Mouse (Mus musculus) heart, postnatal 36 days (tissue): ENCODE measurements around the gene Zfp609. TPM values are rescaled to one million over a fixed set of nuclear protein-coding genes. Genes with fewer than 3 reads are reported as not detected.
"Not testable (repeated sequence)": the region's sequence is repeated elsewhere in the genome, so short reads cannot be mapped to it uniquely, and the experiment has no call there.

Experiments
- DNase-seq, 2 experiments: peaks; one replicate each; pipeline ENCODE4 v3.0.0; 2021 to 2022
- intact Hi-C: fragments of 180-260 bp; cut with DNase I; formaldehyde crosslinking; loops from one replicate; pipeline ENCODE4 v1.15.1; 2025
- total RNA-seq, 2 experiments: library from RNA; stranded (reverse); gene quantifications; 2 replicates each; pipeline ENCODE4 v1.2.3; 2021

Gene Zfp609
- total RNA-seq, 2 experiments from 2014 or later = 22.6 to 25.3 TPM

DNA sequence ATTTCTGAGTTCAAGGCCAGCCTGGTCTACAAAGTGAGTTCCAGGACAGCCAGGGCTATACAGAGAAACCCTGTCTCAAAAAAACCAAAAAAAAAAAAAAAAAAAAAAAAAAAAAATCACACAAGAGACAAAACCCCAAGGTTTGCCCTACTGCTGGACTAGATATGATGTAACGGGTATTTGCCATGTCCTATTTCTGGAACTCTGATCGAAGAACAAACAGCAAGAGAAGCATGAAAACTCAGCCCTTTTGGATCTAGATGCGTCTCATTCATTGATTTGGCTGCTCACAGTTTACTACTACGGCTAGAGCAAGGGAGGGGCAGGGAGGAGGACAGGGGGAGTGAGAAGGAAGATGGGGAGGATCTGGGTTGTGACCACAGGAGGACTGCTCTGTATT, 5.4 kb downstream of the Zfp609 start:
- intact Hi-C loops = loop anchor here (10.0 kb wide), 1 partner anchor 773 kb away; the partner anchor contains the start of gene Usp3
- DNase-seq = no peak

DNA sequence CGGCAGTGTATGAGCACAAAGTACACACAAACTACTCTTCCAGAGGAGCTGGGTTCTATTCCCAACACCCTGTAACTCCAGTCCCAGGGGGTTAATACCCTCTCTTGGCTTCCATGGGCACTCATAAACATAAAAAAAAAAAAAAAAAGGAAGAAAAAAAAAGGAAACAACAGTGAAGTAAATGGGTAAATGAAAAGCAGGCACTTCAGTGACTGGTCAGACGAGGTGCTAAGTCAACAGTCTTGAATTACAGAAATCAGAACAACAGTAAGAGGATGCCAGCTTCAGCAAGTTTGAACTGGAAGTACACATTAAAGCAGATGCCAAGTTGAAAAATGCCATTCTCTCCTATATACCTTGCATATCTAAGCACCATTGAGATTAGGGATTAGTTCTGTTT, 7.1 kb downstream of the Zfp609 start:
- intact Hi-C loops = loop anchor here (10.0 kb wide), 1 partner anchor 774 kb away; the partner anchor contains the start of gene Usp3
- DNase-seq = no peak

- DNase-seq = no peak
- intact Hi-C loops = no loop called here
Observed at GRCm38 (mm10) chr9:65818402-65818801, 9.0 kb downstream of the Zfp609 start.

- intact Hi-C loops = no loop called here
- DNase-seq = no peak
Observed at GRCm38 (mm10) chr9:65812841-65813240, 14.5 kb downstream of the Zfp609 start.

DNA sequence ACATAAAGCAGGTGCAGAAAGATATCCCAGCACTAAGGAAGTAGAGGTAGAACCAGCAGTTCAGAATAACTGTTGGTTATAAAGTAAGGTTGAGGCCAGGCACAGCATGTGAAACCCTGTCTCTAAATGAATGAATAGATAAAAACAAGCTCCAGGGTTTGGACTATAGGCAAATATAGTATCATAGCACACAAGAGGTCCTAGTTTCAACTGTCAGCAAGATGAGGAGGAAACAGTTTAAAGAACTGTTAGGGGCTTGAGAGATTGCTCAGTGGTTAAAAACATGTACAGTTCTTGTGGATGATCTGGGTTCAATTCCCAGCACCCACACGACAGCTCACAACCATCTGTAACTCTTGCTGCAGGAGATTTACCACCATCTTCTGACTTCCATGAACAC, 15.6 kb downstream of the Zfp609 start:
- intact Hi-C loops = no loop called here
- no peak for DNase-seq

GRCm38 (mm10) chr9:65807818-65808217, 19.5 kb downstream of the Zfp609 start:
- DNase-seq = no peak
- intact Hi-C loops = no loop called here

DNA sequence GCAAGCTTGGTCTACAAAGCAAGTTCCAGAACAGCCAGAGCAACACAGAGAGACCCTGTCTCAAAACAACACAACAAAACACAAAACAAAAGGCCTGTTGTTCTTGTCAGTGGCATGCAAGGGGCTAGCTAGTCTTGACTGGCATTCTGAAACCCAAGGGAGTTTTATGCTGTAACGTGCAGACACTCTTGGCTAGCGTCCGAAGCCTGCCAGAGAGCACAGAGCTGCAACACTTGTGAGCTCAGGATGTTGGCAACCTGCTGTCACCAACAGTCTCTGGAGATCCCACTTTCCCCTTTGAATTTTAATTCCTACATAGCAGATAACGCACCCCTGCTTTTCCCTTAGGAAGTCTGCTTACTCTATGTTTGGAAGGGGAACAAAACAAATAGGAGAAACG, 20.1 kb downstream of the Zfp609 start:
- intact Hi-C loops = no loop called here
- DNase-seq = no peak

DNA sequence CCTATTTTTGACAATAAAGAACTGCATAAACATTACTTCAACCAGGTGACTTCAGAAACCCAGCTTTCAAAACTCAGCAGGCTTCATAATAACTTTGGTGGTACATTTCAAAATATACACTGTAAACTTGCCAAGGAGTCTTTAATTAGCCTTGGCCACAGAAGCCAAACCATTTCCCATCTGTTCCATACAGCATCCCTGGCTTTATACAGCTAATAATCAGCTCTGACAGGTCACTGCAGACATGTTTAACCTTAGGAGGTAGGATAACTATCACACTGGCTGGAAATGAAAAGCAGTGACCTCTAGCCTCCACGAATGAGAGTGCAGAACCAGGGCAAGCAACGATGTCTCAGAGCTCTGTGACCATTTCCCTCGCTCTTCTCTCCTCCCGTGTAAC, 27.6 kb downstream of the Zfp609 start:
- no peak for DNase-seq
- intact Hi-C loops = no loop called here

DNA sequence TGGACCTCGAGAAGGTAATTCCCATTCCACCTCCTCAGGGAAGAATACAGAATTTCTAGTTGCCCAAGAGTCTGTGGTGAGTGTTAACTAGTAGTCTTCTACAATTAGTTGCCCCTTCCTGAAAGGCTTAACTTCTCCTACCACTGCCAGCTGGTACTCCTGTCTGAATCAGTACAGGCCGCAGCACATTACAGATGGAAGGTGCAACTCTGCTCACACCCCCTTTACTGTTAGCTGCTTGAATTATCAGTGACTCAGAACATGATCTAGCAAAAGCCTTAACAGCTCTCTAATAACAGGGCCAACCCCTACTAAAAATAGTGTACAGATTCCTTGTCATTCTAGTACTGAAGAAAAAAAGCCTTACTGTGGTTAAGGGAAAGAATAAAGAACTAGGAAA, 31.7 kb downstream of the Zfp609 start:
- no peak for DNase-seq
- intact Hi-C loops = no loop called here

GRCm38 (mm10) chr9:65794313-65794712, 33.1 kb downstream of the Zfp609 start:
- DNase-seq = no peak
- intact Hi-C loops = loop anchor here (5.0 kb wide), 1 partner anchor 33 kb away; the partner anchor contains the start of gene Zfp609

GRCm38 (mm10) chr9:65793506-65793905, 33.9 kb downstream of the Zfp609 start:
- intact Hi-C loops = loop anchor here (5.0 kb wide), 1 partner anchor 34 kb away; the partner anchor contains the start of gene Zfp609
- DNase-seq = no peak

- intact Hi-C loops = loop anchor here (5.0 kb wide), 1 partner anchor 34 kb away; the partner anchor contains the start of gene Zfp609
- DNase-seq = no peak
Observed at GRCm38 (mm10) chr9:65793086-65793485, 34.3 kb downstream of the Zfp609 start.

DNA sequence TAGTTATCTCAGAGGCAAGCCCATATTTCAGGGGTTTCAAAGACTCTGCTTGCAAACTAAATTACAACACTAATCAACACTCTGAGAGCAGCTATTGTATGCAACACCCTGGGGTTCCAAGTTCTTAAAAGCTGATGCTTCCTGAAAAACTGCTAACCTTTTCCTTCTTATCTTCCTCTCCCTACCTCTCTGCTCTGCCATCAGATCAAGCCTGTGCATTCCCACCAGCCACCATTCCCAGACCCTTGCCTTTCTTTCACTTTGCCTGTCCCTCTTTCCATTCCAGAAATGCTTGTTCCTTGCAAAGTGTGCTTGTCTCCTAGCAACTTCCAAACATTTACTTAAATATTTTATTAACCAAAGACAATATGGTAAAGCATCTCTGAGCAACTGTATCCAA, 35.5 kb downstream of the Zfp609 start:
- DNase-seq = no peak
- intact Hi-C loops = loop anchor here (5.0 kb wide), 1 partner anchor 35 kb away; the partner anchor contains the start of gene Zfp609

DNA sequence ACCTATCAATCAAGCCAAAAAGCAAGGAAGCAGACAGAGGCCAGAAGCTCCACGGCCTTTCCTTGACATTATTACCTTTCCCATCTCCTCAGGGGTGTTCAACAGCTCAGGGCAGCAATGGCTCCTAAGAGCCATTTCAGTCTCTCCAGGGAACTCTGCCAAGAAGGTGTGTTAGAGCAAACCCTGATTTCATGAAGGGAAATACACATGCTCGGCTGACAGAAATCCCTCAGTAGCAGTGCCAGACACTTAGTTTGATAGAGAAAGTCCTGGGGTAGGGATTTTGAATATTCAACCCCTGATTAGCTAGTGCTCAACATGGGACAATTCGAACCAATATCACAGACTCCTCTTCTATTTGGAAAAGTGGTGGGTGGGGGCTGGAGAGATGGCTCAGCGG, 36.3 kb downstream of the Zfp609 start:
- no peak for DNase-seq
- intact Hi-C loops = loop anchor here (5.0 kb wide), 1 partner anchor 36 kb away; the partner anchor contains the start of gene Zfp609

DNA sequence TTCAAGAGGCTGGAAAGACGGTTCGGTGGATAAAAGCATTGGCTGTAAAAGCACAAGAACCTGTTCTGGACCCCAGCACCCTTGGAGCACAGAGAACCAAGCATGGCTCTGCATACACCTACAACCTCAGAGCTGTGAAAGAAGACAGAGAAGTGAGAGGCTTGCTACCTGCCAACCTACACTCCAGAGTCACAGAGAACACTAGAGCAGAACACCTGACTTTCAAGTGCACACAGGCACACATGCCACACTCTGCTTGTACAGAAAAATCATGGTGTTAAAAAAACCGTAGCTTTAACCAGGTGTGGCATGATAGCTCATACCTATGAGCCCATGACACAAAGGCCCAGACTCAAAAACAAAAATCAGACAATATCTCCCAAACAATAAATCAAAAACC, 37.6 kb downstream of the Zfp609 start:
- intact Hi-C loops = loop anchor here (5.0 kb wide), 1 partner anchor 38 kb away; the partner anchor contains the start of gene Zfp609
- DNase-seq = no peak

- intact Hi-C loops = no loop called here
- DNase-seq = no peak
Observed at GRCm38 (mm10) chr9:65788556-65788955, 38.8 kb downstream of the Zfp609 start.

GRCm38 (mm10) chr9:65787829-65788344, 39.5 kb downstream of the Zfp609 start:
- intact Hi-C loops = no loop called here
- no peak for DNase-seq

DNA sequence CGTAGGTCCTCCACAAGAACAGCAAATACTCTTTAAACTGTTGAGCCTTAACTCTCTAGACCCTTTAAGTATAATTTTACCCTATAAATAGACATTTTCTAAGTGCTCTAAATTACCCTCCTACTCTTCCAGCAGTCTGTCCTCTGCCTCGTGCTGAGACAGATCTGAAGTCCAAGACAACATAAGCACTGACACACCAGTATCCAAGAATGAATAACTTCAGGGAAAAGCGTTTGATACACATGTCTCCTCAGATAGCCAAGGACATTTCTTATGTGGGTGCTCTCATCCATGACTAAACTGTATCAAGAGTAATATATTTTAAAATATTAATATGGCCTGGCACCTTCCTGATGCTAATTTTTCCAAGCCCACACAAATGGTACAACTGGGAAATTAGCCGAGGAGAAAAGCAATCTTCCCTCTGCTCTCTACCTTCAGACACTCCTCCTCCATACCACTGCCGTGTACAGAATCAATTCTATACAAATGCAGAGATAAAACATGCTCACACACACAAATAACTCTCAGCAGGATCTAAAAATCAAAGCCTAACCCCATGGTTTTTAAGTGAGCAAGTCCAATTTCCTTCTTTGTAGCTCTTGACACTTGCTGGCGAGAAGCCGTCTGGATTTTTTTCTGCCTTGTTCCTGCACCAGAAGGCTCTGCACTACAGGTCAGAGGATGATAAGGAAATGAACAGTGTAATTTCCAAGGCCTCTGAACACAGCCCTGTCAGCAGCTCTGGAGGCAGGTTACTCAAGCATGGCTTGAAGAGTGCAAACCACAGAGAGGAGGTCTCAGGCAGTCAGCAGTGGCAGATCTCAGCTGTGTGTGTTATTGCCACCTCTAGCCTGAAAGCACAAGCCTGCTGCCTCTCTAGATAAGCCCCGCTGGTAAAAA, 40.2 kb downstream of the Zfp609 start:
- intact Hi-C loops = no loop called here

DNA sequence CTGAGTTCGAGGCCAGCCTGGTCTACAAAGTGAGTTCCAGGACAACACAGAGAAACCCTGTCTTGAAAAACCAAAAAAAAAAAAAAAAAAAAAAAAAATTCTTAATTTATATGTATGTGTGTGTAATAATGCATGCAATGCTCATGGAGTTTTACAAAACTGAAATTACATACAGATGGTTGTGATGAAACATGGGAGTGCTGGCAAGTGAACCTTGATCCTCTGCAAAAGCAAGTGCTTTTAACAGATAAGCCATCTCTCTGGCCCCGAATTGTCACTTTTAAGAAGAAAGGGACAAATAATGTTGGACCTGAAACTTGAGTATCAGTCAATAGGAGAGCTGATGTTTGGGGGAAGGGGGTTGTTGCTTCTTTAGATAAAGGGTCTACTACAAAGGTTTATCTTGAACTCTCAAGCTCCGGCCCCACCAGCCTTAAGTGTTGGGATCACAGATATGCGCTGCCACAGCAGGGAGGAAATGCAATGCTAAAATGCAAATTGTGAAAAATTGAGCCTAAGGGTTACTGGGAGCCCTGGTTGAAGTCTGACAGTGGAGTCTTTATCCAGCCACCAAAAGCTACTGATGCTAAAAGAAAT, 41.5 kb downstream of the Zfp609 start:
- intact Hi-C loops = no loop called here
- DNase-seq = no peak

More for the DNA sequence above, 40.2 kb downstream of the Zfp609 start:
- DNase-seq = peak; percentile 30 to 49

DNA sequence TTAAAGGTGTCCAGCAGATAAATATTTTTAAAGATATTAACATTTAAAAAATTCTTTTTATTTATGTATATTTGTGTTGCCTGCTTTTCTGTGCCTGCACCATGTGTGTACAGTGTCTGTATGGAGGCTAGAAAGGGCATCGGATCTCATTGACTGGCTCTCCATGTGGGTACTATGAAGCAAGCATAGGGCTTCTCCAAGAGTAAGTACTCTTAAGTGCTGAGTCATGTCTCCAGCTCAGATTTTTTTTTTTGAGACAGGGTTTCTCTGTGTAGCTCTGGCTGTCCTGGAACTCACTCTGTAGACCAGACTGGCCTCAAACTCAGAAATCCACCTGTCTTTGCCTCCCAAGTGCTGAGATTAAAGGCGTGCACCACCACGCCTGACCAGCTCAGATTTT, 47.7 kb downstream of the Zfp609 start:
- DNase-seq, intact Hi-C loops: not testable (repeated sequence)

DNA sequence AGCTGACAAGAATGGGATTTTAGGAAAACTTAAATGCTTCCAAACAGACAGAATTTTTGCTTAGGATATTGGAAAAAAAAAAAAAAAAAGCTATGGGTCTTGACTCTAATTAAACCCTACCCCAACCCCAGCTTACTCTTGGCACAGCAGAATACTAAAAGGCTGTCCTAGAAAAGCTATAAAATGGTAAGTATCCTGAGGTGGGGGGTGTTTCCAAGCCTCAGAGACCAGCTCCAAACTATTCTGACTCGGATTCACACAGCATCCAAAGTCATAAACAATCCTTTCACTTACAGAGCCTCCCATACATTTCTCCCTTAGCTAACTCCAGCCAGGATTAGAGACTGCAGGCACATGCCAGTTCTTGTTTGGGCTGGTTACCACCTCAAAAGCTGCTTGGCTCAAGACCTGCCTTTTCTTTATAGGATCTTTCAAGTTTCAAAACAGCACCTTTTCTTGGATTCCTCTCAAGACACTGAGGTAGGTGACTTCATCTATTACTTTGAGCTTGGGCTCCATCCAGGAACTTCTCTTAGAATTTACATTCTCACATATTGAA, 50.4 kb downstream of the Zfp609 start:
- intact Hi-C loops = no loop called here
- DNase-seq = no peak
